Mouse (Mus musculus) induced T-regulatory cell, adult 2 months (primary cell): ENCODE measurements around the gene Rufy1.

Experiments
- DNase-seq: peaks from one replicate; pipeline ENCODE4 v3.0.0-alpha.2; 2012; ENCODE audit warnings: low read depth

The Rufy1 gene

GRCm38 (mm10) chr11:50426056-50426455, 4.9 kb downstream of the Rufy1 start:
- no peak for DNase-seq

- DNase-seq: peak; percentile 70
Observed at GRCm38 (mm10) chr11:50421934-50422780, 8.8 kb downstream of the Rufy1 start.

- DNase-seq: no peak
Observed at GRCm38 (mm10) chr11:50421461-50421860, 9.5 kb downstream of the Rufy1 start.

GRCm38 (mm10) chr11:50417856-50418255, 13.1 kb downstream of the Rufy1 start:
- DNase-seq: no peak

- no peak for DNase-seq
Observed at GRCm38 (mm10) chr11:50415563-50416241, 15.2 kb downstream of the Rufy1 start.

- DNase-seq: no peak
Observed at GRCm38 (mm10) chr11:50407235-50407634, 23.7 kb downstream of the Rufy1 start.

- DNase-seq: no peak
Observed at GRCm38 (mm10) chr11:50403367-50404014, 27.4 kb downstream of the Rufy1 start.

GRCm38 (mm10) chr11:50402481-50402880, 28.4 kb downstream of the Rufy1 start:
- DNase-seq: no peak

- no peak for DNase-seq
Observed at GRCm38 (mm10) chr11:50398803-50399202, 32.1 kb downstream of the Rufy1 start.

- DNase-seq: no peak
Observed at GRCm38 (mm10) chr11:50397316-50397715, 33.6 kb downstream of the Rufy1 start.

GRCm38 (mm10) chr11:50396766-50397307, 34.1 kb downstream of the Rufy1 start:
- no peak for DNase-seq

- no peak for DNase-seq
Observed at GRCm38 (mm10) chr11:50394731-50395130, 36.2 kb downstream of the Rufy1 start.

GRCm38 (mm10) chr11:50393306-50393705, 37.6 kb downstream of the Rufy1 start:
- DNase-seq: no peak

GRCm38 (mm10) chr11:50391272-50391960, 39.5 kb downstream of the Rufy1 start:
- DNase-seq: no peak

GRCm38 (mm10) chr11:50389616-50390015, 41.3 kb downstream of the Rufy1 start:
- DNase-seq: no peak

GRCm38 (mm10) chr11:50389011-50389410, 41.9 kb downstream of the Rufy1 start:
- DNase-seq: no peak

- no peak for DNase-seq
Observed at GRCm38 (mm10) chr11:50388217-50388929, 42.6 kb downstream of the Rufy1 start.

GRCm38 (mm10) chr11:50387697-50388096, 43.2 kb downstream of the Rufy1 start:
- no peak for DNase-seq

- DNase-seq: no peak
Observed at GRCm38 (mm10) chr11:50387167-50387679, 43.7 kb downstream of the Rufy1 start.

GRCm38 (mm10) chr11:50381311-50381710, 49.6 kb downstream of the Rufy1 start:
- no peak for DNase-seq
